Mouse (Mus musculus) liver, postnatal 0 days (tissue): ENCODE measurements at regions not wholly inside any gene's neighbourhood (a gene's known extent, or its start where the extent isn't known, plus 50 kb on each side); places are given as distances from the start of the nearest gene placed in this dataset.
A peak's percentile ranks its signal among the peaks of the same experiment; 100 is the strongest.
"Not testable (repeated sequence)": the region's sequence is repeated elsewhere in the genome, so short reads cannot be mapped to it uniquely, and the experiment has no call there.

Experiments
- ATAC-seq: fragments of 200-750 bp; cut with Nextera tagmentation; 2 replicates; pipeline ENCODE4 v1.8.0; 2017; ENCODE audit warnings: mild to moderate bottlenecking, moderate library complexity
- DNase-seq: peaks from one replicate; pipeline ENCODE4 v3.0.0-alpha.2; 2016
- H3K27ac ChIP-seq: fragments of 300-500 bp; sonication (generic); 2 replicates; pipeline ENCODE4 v1.5.1; 2014; ENCODE audit warnings: antibody characterized with exemption, moderate library complexity, mild to moderate bottlenecking, low read depth
- H3K27me3 ChIP-seq: fragments of 300-500 bp; sonication (generic); 2 replicates; pipeline ENCODE4 v1.6.1; 2014; ENCODE audit warnings: low read length, control low read depth, mixed read lengths; ENCODE audit not compliant: insufficient read depth
- H3K36me3 ChIP-seq: fragments of 300-500 bp; sonication (generic); replicated peaks from 2 replicates; pipeline ENCODE4 v1.6.1; 2014; ENCODE audit warnings: mild to moderate bottlenecking, control low read depth, low read length, moderate library complexity, mixed read lengths; ENCODE audit not compliant: insufficient read depth
- H3K4me1 ChIP-seq: fragments of 300-500 bp; sonication (generic); 2 replicates; pipeline ENCODE4 v1.6.1; 2014; ENCODE audit warnings: antibody characterized with exemption, mild to moderate bottlenecking, control low read depth; ENCODE audit not compliant: insufficient read depth
- H3K4me2 ChIP-seq: fragments of 300-500 bp; sonication (generic); 2 replicates; pipeline ENCODE4 v1.6.1; 2014; ENCODE audit warnings: low read depth, mild to moderate bottlenecking, low read length, moderate library complexity, mixed read lengths
- H3K4me3 ChIP-seq: fragments of 300-500 bp; sonication (generic); 2 replicates; pipeline ENCODE4 v1.5.1; 2014; ENCODE audit warnings: low read depth, low read length
- H3K9ac ChIP-seq: fragments of 300-500 bp; sonication (generic); replicated peaks from 2 replicates; pipeline ENCODE4 v1.6.1; 2014; ENCODE audit warnings: mild to moderate bottlenecking, moderate library complexity
- H3K9me3 ChIP-seq: fragments of 300-500 bp; sonication (generic); 2 replicates; pipeline ENCODE4 v1.6.1; 2016; ENCODE audit warnings: mild to moderate bottlenecking, control low read depth, low read length, mixed read lengths
- CTCF ChIP-seq: sonication (generic); IDR thresholded peaks from 2 replicates; pipeline ENCODE4 v1.5.1; 2016; ENCODE audit warnings: antibody characterized with exemption, low read depth
- EP300 ChIP-seq: IDR thresholded peaks from 2 replicates; pipeline ENCODE4 v1.6.1; 2016; ENCODE audit warnings: antibody characterized with exemption, low read depth, mild to moderate bottlenecking
- WGBS: fragments of 180-500 bp; shearing (Covaris S2); extraction: QIAGEN DNeasy Blood & Tissue Kit; methylation state at CpG from one replicate; pipeline ENCODE4 v1.1.7; 2014; ENCODE audit not compliant: insufficient replicate concordance; 5-methylcytosine and 5-hydroxymethylcytosine counted together

DNA sequence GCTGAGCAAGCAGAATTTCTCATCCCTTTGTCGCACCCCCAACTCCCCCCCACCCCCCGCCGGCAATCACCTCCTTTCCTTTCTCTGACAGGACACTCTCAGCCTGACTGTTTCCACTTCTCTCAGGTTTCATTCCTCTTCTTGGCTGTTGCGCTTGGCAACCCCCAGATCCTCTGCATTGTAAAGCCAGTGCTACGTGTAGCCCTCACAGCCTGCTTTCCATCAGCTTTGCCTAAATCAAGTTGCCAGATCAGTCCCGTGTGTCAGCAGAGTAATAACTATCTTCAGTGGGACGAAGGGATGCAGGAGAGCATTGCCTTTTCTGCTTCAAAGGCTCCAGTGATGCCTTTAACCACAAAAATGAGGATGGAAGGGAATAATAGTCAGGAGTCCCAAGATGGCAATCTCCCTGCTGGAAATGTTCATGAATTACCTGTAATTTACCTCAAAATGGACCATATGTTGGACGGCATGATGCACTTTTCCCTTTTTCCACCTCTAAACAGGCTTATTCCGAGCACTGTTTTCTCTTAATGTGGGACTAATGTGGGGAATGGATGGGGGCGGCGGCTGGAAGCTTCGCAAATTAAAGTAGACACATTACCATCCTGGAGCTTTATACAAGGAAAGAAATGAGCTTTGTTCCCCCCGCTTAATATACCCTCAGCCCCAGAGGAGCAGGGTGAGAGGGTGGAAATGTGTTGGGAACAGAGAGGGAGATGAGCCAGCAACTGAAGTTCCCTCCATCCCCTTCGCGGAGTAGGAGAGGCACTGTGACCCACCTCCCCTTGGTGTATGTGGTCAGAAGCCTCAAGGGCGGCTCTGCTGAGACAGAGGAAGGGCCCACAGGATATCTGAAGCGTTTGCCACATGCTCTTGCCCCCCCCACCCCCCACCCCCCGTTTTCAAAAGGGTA lies 168.3 kb upstream of the Npvf start:
- H3K27ac ChIP-seq, result no peak overlapping the region
- H3K4me3 ChIP-seq, result no peak overlapping the region
- no peaks in the 10 kb centered on the region for H3K27me3 ChIP-seq
- TF ChIP-seq CTCF (no peak), EP300 (no peak)
- ATAC-seq (no peak), DNase-seq (no peak)
- H3K9me3 ChIP-seq, result peaks cover under 1% of the 10 kb centered on the region; the same call in 1 of the 2 replicates
- WGBS, result 52% methylated on average over 18 of the region's 18 CpGs
- H3K4me2 ChIP-seq, result no peak overlapping the region
- no peak overlapping the region for H3K9ac ChIP-seq
- no peaks in the 10 kb centered on the region for H3K4me1 ChIP-seq
- H3K36me3 ChIP-seq, result no peaks in the 10 kb centered on the region

DNA sequence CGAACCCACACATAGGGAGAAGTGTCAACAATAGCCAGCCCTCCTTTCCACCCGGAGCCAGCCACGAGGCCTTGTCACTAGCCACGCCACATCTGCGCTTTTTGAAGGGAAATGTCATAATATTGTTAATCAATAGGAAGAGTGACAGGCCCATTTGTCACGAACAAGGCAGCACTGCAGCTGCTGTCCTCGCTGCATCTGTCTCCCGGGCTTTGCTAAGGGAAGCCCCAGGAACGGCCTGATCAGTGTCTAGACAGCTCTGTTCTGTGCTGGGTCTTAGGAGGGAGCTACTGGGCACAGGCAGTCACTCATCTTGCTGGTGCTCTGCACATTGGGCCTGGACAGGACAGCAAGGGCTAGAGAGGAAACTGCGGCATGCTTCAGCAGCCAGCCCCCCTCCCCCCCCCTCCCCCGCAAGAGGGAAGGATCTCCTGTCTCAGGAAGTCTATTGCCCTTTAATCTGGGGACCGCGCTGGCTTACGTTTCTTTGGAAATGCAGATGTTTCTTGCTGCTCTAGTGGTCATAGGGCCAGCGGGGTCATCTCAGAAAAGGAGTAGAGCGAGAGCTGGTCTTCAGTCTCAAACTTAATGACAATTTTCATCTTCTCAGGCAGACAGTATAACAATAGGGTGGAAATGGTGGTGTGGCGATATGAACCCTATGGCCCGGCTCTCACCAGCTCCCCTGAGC lies 169.1 kb upstream of the Npvf start:
- no peak overlapping the region for H3K9ac ChIP-seq
- no peak for TF ChIP-seq EP300
- TF ChIP-seq CTCF, result no peak
- ATAC-seq (no peak), DNase-seq (peak; percentile 41)
- H3K4me3 ChIP-seq, result no peak overlapping the region
- H3K4me2 ChIP-seq, result peak overlapping the region; percentile 13; the same call in 1 of the 2 replicates
- no peak overlapping the region for H3K27ac ChIP-seq
- H3K36me3 ChIP-seq, result no peaks in the 10 kb centered on the region
- peaks cover 6% of the 10 kb centered on the region for H3K9me3 ChIP-seq
- H3K4me1 ChIP-seq, result no peaks in the 10 kb centered on the region
- 9% methylated on average over 18 of the region's 18 CpGs for WGBS
- H3K27me3 ChIP-seq, result no peaks in the 10 kb centered on the region

DNA sequence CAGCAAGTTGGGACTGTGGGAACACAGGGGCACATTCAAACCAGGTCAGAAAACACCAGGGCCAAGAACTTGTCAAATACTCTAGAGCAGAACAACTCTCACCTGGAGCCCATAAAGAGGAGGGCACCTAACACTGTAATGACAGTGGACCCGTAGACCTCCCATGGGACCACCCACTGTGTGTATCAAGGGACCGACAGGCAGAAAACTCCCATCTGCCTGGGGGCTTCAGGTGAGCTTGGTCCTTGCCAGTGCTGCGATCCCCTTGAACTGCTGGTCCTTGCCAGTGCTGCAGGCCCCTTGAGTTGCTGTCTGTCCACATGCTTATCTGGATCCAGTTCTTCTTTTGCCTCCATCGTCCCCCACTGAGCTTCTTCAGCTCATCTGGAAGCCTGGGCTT lies 170.2 kb upstream of the Npvf start:
- H3K36me3 ChIP-seq, result no peaks in the 10 kb centered on the region
- peaks cover 6% of the 10 kb centered on the region for H3K9me3 ChIP-seq
- no peak overlapping the region for H3K4me3 ChIP-seq
- no peak overlapping the region for H3K4me2 ChIP-seq
- H3K9ac ChIP-seq, result no peak overlapping the region
- H3K27ac ChIP-seq, result no peak overlapping the region
- TF ChIP-seq EP300 (no peak), CTCF (no peak)
- no peaks in the 10 kb centered on the region for H3K27me3 ChIP-seq
- DNase-seq (no peak), ATAC-seq (no peak)
- 58% methylated on average over 4 of the region's 4 CpGs for WGBS
- H3K4me1 ChIP-seq, result no peaks in the 10 kb centered on the region

DNA sequence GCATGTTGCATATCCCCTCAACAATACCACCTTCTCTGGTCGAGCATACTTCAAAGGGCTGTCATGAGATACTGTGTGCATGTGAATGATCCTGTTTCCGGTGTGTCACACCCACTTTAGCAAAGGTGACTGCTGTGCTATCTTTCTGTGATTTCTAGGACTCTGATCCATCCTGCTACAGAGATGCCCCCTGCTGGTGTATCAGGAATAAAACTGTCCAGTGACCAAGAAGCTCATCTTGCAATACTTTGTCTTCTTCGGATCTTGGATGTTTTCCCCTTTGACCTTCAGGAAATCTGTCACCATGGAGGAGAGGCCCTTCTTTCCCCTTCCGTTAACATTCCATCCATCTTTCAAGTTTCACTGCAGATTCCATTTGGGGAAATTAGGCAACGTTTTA lies 177.5 kb upstream of the Npvf start:
- Histone ChIP-seq H3K27ac (no peak overlapping the region), H3K36me3 (no peaks in the 10 kb centered on the region), H3K27me3 (no peaks in the 10 kb centered on the region), H3K4me1 (no peaks in the 10 kb centered on the region), H3K4me2 (no peak overlapping the region), H3K9me3 (peaks cover 6% of the 10 kb centered on the region), H3K4me3 (no peak overlapping the region), H3K9ac (no peak overlapping the region)
- TF ChIP-seq EP300, result no peak
- TF ChIP-seq CTCF, result peak; percentile 27; the same call in 1 of the 2 replicates
- WGBS, result 67% methylated on average over 5 of the region's 5 CpGs
- DNase-seq (no peak), ATAC-seq (no peak)

DNA sequence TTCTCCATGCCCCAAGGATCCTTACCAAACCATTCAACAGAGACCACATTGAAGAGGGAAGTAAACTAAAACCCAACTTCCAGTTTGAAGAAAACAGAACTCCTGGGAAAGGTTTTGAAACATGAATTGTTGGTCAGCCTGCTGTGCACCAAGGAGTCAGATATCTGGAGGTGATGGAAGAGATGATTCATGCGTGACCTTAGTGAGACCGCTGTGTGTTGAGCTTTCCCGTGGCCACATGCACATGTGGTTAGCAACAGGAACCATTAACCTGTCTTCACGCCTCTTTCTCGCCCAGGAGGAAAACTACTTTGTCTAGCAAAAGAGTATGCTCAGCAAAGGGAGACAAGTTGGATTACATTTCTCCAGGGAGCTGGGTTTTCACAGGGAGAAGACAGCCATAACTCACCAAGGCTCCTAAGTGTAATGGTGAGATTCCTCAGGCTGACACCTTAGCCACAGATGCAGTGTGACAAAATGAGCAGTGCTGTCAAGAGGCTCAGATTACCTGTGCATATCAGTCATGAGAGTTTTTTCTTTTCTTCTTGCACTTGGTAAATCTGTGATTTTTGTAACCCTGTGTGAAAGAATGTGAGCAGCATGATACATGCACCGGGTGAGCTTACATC lies 181.9 kb upstream of the Npvf start:
- ATAC-seq (no peak), DNase-seq (no peak)
- no peaks in the 10 kb centered on the region for H3K4me1 ChIP-seq
- H3K27ac ChIP-seq, result no peak overlapping the region
- H3K27me3 ChIP-seq, result no peaks in the 10 kb centered on the region
- no peak overlapping the region for H3K4me3 ChIP-seq
- no peak overlapping the region for H3K4me2 ChIP-seq
- no peak for TF ChIP-seq CTCF
- no peak for TF ChIP-seq EP300
- H3K36me3 ChIP-seq, result no peaks in the 10 kb centered on the region
- H3K9me3 ChIP-seq, result no peaks in the 10 kb centered on the region
- no peak overlapping the region for H3K9ac ChIP-seq
- 61% methylated on average over 6 of the region's 6 CpGs for WGBS

DNA sequence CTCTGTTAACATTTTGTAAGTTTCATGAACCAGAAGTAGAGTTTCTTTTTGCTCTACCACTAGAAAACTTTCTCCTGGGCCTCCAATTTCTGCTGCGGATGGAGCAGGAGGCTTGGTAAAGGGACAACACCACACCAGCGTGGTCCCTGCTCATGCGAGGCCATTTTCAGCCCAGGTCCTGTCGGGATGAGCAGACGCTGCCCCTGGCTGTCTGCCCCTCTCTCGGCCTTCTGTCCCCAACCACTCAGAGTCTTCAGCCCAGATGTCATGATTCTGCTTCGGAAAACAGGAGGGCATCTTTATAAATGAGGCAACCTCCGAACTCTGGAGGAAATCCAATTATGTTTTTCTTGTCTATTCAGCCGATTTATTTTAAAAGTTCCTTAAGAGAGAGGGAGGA lies 186.6 kb upstream of the Npvf start:
- no peak for ATAC-seq
- no peaks in the 10 kb centered on the region for H3K9me3 ChIP-seq
- H3K4me1 ChIP-seq, result no peaks in the 10 kb centered on the region
- TF ChIP-seq CTCF, result no peak
- TF ChIP-seq EP300, result no peak
- no peak overlapping the region for H3K27ac ChIP-seq
- no peak overlapping the region for H3K9ac ChIP-seq
- H3K27me3 ChIP-seq, result no peaks in the 10 kb centered on the region
- H3K36me3 ChIP-seq, result no peaks in the 10 kb centered on the region
- no peak overlapping the region for H3K4me3 ChIP-seq
- no peak overlapping the region for H3K4me2 ChIP-seq
- 62% methylated on average over 9 of the region's 9 CpGs for WGBS
- no peak for DNase-seq

DNA sequence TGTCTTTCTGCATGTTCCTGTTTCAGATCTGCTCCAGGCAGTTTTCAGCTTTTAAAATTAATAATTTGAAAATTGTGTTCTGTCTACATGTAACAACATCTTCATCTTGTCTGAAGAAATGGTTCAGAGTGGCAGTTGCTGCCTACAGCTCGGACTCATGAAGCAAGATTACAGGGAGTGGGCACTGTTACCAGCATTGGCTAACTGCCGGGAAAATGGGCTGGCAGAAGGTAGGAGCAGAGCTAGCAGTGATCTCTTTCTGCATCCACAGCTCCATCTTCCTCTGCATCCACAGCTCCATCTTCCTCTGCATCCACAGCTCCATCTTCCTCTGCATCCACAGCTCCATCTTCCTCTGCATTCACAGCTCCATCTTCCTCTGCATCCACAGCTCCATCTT lies 191.0 kb upstream of the Npvf start:
- H3K9me3 ChIP-seq, H3K27me3 ChIP-seq, H3K27ac ChIP-seq, H3K36me3 ChIP-seq, H3K4me1 ChIP-seq, H3K9ac ChIP-seq, H3K4me3 ChIP-seq, H3K4me2 ChIP-seq, DNase-seq, ATAC-seq: not testable (repeated sequence)
- 58% methylated on average over 2 of the region's 2 CpGs for WGBS
